Mouse (Mus musculus): ENCODE data around the gene Olfr1392. TPM values are rescaled to one million over a fixed set of nuclear protein-coding genes. Genes with fewer than 3 reads are reported as not detected.

Gene Olfr1392
- polyA plus RNA-seq, 1 experiment from 2014 or later, result not detected

DNA sequence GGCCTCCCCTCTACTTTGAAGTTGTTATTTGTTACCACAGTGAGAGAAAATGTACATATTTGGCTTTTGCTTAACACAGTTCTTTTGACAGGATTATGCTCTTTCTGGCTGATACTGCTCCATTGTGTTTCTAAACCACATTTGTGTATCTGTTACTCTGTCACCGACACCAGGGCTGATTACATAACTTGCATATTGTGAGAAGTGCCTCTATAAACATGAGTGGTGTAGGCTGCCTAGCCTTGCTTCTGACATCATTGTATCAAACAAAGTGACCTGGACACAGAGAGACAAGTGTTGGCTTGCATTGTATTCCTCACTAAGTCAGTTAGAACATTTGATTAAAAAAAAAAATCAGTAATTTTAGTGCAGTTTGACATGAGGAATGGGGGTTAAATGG, 25.3 kb upstream of the Olfr1392 start:
- H3K4me2 ChIP-seq (replicated peaks), result no peak overlapping the region
- ATAC-seq (ENCODE audit: low FRiP score, low read depth), result no peak
- no peak overlapping the region for H3K4me3 ChIP-seq
- H3K4me1 ChIP-seq, result no peaks in the 10 kb centered on the region
- no peak overlapping the region for H3K27ac ChIP-seq
- H3K36me3 ChIP-seq, result peaks cover 75% of the 10 kb centered on the region
- 78% methylated on average over 1 of the region's 1 CpGs for WGBS
- H3K27me3 ChIP-seq, result no peaks in the 10 kb centered on the region
- H3K9ac ChIP-seq, result no peak overlapping the region
- H3K9me3 ChIP-seq, result no peaks in the 10 kb centered on the region

DNA sequence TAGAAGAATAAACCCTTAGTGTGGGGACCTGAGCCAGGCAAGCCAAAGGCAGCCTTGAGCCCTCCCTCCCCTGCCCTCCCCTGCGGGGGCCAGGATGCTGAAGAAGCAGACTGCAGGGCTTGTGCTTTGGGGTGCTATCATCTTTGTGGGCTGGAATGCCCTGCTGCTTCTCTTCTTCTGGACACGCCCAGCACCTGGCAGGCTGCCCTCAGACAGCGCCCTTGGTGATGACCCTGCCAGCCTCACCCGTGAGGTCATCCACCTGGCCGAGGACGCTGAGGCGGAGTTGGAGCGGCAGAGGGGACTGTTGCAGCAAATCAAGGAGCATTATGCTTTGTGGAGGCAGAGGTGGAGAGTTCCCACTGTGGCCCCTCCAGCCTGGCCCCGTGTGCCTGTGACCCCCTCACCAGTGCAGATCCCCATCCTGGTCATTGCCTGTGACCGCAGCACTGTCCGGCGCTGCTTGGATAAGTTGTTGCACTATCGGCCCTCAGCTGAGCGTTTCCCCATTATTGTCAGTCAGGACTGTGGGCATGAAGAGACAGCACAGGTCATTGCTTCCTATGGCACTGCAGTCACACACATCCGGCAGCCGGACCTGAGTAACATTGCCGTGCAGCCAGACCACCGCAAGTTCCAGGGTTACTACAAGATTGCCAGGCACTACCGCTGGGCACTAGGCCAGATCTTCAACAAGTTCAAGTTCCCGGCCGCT, 24.3 kb upstream of the Olfr1392 start:
- peaks cover 75% of the 10 kb centered on the region for H3K36me3 ChIP-seq
- no peaks in the 10 kb centered on the region for H3K27me3 ChIP-seq
- no peak overlapping the region for H3K9ac ChIP-seq
- H3K27ac ChIP-seq, result no peak overlapping the region
- 96% methylated on average over 21 of the region's 21 CpGs for WGBS
- no peaks in the 10 kb centered on the region for H3K4me1 ChIP-seq
- H3K9me3 ChIP-seq, result no peaks in the 10 kb centered on the region
- no peak overlapping the region for H3K4me2 ChIP-seq (replicated peaks)
- no peak for ATAC-seq (ENCODE audit: low FRiP score, low read depth)
- H3K4me3 ChIP-seq, result no peak overlapping the region

DNA sequence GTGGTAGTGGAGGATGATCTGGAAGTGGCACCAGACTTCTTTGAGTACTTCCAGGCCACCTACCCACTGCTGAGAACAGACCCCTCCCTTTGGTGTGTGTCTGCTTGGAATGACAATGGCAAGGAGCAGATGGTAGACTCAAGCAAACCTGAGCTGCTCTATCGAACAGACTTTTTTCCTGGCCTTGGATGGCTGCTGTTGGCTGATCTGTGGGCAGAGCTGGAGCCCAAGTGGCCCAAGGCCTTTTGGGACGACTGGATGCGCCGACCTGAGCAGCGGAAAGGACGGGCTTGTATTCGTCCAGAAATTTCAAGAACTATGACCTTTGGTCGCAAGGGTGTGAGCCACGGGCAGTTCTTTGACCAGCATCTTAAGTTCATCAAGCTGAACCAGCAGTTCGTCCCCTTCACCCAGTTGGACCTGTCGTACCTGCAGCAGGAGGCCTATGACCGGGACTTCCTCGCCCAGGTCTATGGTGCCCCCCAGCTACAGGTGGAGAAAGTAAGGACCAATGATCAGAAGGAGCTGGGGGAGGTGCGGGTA, 23.7 kb upstream of the Olfr1392 start:
- H3K9ac ChIP-seq, result no peak overlapping the region
- ATAC-seq (ENCODE audit: low FRiP score, low read depth), result no peak
- WGBS, result 94% methylated on average over 14 of the region's 14 CpGs
- H3K4me3 ChIP-seq, result no peak overlapping the region
- H3K4me2 ChIP-seq (replicated peaks), result no peak overlapping the region
- H3K4me1 ChIP-seq, result no peaks in the 10 kb centered on the region
- no peak overlapping the region for H3K27ac ChIP-seq
- no peaks in the 10 kb centered on the region for H3K27me3 ChIP-seq
- H3K36me3 ChIP-seq, result peaks cover 71% of the 10 kb centered on the region
- H3K9me3 ChIP-seq, result no peaks in the 10 kb centered on the region

DNA sequence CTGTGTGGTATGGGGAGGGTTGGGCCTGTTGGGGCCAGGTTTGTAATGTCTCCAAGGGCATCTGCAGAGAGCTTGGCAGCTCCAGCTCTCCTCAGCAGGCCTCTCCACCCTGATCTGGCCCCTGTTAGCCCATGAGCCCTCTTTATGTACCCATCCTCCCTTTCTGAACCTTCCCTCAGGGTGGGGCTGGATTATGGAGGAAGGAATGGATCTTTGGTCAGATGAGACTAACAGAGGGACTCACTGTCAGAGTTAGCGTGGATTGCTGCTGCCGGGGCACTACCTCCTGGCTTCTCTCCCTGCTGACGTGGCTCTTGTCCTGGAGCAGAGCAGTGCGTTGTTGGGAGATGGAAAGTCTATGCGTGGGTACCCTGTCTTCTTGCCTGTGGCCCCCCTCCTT, 22.8 kb upstream of the Olfr1392 start:
- no peak overlapping the region for H3K4me3 ChIP-seq
- WGBS, result 99% methylated on average over 5 of the region's 5 CpGs
- no peaks in the 10 kb centered on the region for H3K4me1 ChIP-seq
- no peaks in the 10 kb centered on the region for H3K9me3 ChIP-seq
- peaks cover 63% of the 10 kb centered on the region for H3K36me3 ChIP-seq
- no peaks in the 10 kb centered on the region for H3K27me3 ChIP-seq
- no peak overlapping the region for H3K4me2 ChIP-seq (replicated peaks)
- no peak overlapping the region for H3K27ac ChIP-seq
- no peak overlapping the region; the same call in 1 of the 2 replicates for H3K9ac ChIP-seq
- ATAC-seq (ENCODE audit: low FRiP score, low read depth), result no peak

DNA sequence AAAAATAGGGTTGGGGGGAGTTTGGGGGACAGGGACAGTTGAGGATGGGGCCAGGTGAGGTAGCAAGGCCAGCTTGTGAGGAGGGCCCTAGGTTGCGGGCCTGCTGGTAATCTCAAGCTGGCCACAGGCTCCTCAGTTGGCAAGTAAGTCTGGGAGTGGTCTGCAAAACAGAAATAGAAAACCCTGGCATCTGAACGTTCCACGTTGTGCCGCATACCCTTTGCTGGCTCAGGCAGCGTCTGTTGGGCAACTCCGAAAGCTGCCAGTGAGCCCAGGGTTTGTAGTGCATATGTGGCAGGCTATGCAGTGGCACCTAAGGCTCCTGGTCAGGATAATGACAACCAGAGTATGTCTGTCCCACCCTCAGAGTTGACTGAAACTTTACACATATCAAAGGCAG, 21.9 kb upstream of the Olfr1392 start:
- WGBS, result 89% methylated on average over 6 of the region's 6 CpGs
- H3K27me3 ChIP-seq, result no peaks in the 10 kb centered on the region
- no peak overlapping the region for H3K9ac ChIP-seq
- H3K4me1 ChIP-seq, result no peaks in the 10 kb centered on the region
- no peak for ATAC-seq (ENCODE audit: low FRiP score, low read depth)
- H3K36me3 ChIP-seq, result peaks cover 61% of the 10 kb centered on the region
- no peaks in the 10 kb centered on the region for H3K9me3 ChIP-seq
- H3K4me2 ChIP-seq (replicated peaks), result no peak overlapping the region
- no peak overlapping the region for H3K27ac ChIP-seq
- no peak overlapping the region for H3K4me3 ChIP-seq

DNA sequence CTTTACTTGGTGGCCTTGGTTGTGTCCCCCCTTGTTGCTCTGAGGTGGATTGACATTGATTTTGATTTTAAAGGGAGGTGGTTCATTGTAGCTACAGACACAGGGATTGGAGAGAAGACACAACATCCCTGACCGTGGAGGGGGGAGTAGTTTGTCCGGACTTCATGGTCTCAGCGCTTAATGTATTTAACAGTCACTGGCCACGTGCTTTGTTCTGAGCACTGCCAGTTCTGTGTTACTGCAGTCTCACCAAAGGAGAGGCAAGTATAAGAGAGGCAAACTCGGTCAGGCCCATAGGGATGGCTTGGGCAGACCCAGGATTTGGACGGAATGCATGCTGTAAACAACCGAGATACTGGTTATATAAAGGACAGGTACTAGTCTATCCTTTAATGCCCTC, 21.0 kb upstream of the Olfr1392 start:
- WGBS, result 92% methylated on average over 7 of the region's 7 CpGs

DNA sequence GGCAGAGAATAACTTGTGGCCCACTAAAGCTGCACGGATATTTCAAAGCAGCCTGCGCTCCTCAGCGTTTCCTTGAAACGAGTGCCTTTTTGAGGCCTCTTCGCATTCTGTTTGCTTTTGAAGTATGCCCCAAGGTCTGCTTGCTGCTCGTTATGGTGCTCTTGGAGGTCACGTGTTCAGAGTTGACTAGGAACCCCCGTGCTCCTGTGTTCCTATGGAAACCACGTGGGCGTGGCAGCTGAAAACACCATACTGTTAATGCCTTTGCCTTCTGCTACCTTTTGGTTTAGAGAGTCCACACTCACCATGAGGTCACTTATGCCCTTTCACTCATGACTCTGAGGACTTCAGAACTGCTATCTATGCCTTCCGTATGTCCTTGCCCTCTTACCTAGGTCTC, 20.5 kb upstream of the Olfr1392 start:
- Histone ChIP-seq H3K4me2 (replicated peaks) (no peak overlapping the region), H3K4me3 (no peak overlapping the region), H3K4me1 (no peaks in the 10 kb centered on the region), H3K27me3 (no peaks in the 10 kb centered on the region), H3K36me3 (peaks cover 52% of the 10 kb centered on the region), H3K9ac (no peak overlapping the region), H3K27ac (no peak overlapping the region), H3K9me3 (no peaks in the 10 kb centered on the region)
- ATAC-seq (ENCODE audit: low FRiP score, low read depth), result no peak
- WGBS, result 72% methylated on average over 11 of the region's 11 CpGs

More for the DNA sequence above, 21.0 kb upstream of the Olfr1392 start:
- ATAC-seq (ENCODE audit: low FRiP score, low read depth), result no peak
- no peak overlapping the region for H3K4me2 ChIP-seq (replicated peaks)
- no peak overlapping the region; the same call in 1 of the 2 replicates for H3K27ac ChIP-seq
- H3K27me3 ChIP-seq, result no peaks in the 10 kb centered on the region
- no peaks in the 10 kb centered on the region for H3K4me1 ChIP-seq
- no peak overlapping the region for H3K9ac ChIP-seq
- H3K9me3 ChIP-seq, result no peaks in the 10 kb centered on the region
- no peak overlapping the region for H3K4me3 ChIP-seq
- peaks cover 54% of the 10 kb centered on the region for H3K36me3 ChIP-seq

DNA sequence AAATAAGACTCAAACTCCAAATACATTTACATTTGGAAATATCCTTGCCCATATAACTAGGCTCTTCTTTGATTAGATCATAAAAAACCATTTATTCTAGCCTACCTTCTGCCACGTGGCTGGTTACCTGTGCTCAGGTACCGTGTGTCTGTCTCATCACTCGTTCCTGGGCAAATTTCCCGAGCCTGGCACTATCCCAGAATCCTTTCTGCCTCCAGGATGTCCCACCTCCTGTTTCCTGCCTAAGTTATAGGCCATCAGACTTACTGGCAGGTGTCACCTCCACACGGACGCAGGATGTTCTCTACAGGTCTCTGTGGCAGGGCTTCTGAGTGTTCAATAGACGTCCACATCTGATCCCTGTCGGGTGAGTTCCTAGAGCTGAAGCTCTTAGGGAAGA, 20.0 kb upstream of the Olfr1392 start:
- ATAC-seq (ENCODE audit: low FRiP score, low read depth), result no peak
- H3K36me3 ChIP-seq, result peaks cover 48% of the 10 kb centered on the region
- H3K4me3 ChIP-seq, result no peak overlapping the region
- no peak overlapping the region for H3K27ac ChIP-seq
- no peaks in the 10 kb centered on the region for H3K9me3 ChIP-seq
- no peak overlapping the region for H3K4me2 ChIP-seq (replicated peaks)
- no peak overlapping the region for H3K9ac ChIP-seq
- WGBS, result 90% methylated on average over 8 of the region's 8 CpGs
- no peaks in the 10 kb centered on the region for H3K27me3 ChIP-seq
- no peaks in the 10 kb centered on the region for H3K4me1 ChIP-seq

DNA sequence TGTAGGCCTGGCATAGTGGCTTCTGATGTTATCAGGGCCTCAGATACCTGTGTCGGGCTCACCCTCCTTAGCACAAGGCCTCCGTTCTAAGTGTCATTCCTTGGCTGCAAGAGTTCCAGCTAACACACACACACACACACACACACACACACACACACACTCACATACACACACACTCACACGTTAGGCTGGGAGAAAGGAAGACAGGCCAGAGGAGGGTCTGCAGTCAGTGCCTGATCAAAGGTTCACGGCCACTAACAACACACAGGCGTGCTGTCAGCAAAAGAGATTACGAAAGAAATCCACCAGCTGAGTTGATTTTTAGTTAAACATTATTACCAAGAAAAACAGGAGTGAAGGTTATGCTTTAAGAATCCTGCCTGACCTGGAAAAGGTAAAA, 18.4 kb upstream of the Olfr1392 start:
- H3K36me3 ChIP-seq, result peaks cover 32% of the 10 kb centered on the region
- WGBS, result 85% methylated on average over 6 of the region's 6 CpGs
- no peaks in the 10 kb centered on the region for H3K9me3 ChIP-seq
- H3K4me3 ChIP-seq, result no peak overlapping the region
- no peaks in the 10 kb centered on the region for H3K4me1 ChIP-seq
- no peak overlapping the region for H3K9ac ChIP-seq
- H3K27me3 ChIP-seq, result no peaks in the 10 kb centered on the region
- ATAC-seq (ENCODE audit: low FRiP score, low read depth), result no peak
- H3K27ac ChIP-seq, result no peak overlapping the region
- no peak overlapping the region for H3K4me2 ChIP-seq (replicated peaks)

DNA sequence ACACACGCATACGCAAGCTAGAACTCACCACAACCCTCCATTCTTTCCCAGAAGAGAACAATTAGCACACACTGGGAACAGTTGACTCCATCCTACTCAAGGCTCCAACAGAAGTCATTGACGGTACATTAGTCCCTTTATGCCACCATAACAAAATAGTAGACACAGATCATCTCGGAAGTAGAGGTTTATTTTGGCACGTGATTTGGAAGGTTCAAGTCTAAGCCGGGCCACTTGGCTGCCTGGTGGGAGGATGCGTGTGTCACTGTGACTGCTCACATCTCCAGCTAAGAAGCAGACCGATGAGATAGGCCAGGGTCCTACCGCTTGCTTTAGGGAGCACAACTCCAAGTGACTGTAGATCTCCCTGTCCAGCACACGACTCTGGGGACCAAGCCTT, 17.8 kb upstream of the Olfr1392 start:
- Histone ChIP-seq H3K9me3 (no peaks in the 10 kb centered on the region), H3K9ac (no peak overlapping the region), H3K4me2 (replicated peaks) (no peak overlapping the region), H3K36me3 (peaks cover 25% of the 10 kb centered on the region), H3K27me3 (no peaks in the 10 kb centered on the region), H3K27ac (no peak overlapping the region), H3K4me1 (no peaks in the 10 kb centered on the region), H3K4me3 (no peak overlapping the region)
- no peak for ATAC-seq (ENCODE audit: low FRiP score, low read depth)
- 92% methylated on average over 10 of the region's 10 CpGs for WGBS

DNA sequence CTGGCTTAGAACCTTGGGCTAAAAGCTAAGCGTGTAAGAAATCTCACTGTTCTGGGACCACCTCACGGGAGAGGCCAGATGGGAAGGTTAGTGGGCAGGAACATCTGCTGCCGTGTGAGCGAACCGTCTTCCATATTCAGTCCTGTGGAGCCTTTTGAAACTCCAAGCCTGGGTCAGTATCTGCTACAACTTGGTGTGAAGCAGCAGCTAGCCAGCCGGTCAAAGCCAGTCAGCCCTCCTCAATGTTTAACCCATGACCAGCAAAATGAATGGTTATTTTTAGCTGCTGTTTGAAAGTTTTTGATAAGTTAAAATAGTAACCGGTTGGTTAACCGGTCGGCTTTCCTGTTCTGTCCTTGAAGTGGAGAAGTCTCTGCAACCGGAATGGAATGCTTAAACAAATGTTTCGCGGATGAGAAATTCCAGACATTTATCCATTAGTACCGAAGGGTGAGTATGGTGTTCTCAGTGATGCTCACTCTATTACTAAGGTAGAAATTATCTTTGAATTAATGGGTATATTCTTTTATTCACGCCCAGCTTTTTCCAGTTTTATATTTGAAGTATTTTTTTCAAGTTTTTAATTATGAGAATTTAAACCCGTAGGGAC, 17.0 kb upstream of the Olfr1392 start:
- H3K27me3 ChIP-seq, result no peaks in the 10 kb centered on the region
- 86% methylated on average over 15 of the region's 15 CpGs for WGBS
- H3K27ac ChIP-seq, result no peak overlapping the region
- H3K9ac ChIP-seq, result no peak overlapping the region
- H3K4me1 ChIP-seq, result no peaks in the 10 kb centered on the region
- H3K4me2 ChIP-seq (replicated peaks), result no peak overlapping the region
- no peak for ATAC-seq (ENCODE audit: low FRiP score, low read depth)
- no peak overlapping the region for H3K4me3 ChIP-seq
- H3K9me3 ChIP-seq, result no peaks in the 10 kb centered on the region
- H3K36me3 ChIP-seq, result peaks cover 20% of the 10 kb centered on the region

DNA sequence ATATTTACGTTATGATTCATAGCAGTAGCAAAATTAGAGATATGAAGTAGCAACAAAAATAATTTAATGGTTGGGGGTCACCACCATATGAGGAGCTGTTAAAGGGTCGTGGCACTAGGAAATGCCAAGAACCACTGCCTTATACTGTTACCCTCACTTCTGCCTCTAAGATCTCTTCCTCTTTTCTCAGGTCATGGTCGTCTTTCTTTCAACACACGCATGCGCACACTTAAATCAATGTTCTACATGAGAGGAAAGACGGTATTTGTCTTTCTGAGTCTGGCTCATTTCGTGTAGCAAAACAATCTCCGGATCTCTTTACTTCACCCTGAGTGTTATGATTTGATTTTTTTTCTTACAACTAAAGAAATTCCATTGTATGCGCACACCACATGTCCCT, 15.3 kb upstream of the Olfr1392 start:
- no peak for ATAC-seq (ENCODE audit: low FRiP score, low read depth)
- Histone ChIP-seq H3K4me2 (replicated peaks) (no peak overlapping the region), H3K27ac (no peak overlapping the region), H3K9me3 (no peaks in the 10 kb centered on the region), H3K9ac (no peak overlapping the region), H3K27me3 (no peaks in the 10 kb centered on the region), H3K4me1 (no peaks in the 10 kb centered on the region), H3K4me3 (no peak overlapping the region), H3K36me3 (peaks cover 6% of the 10 kb centered on the region)
- WGBS, result 93% methylated on average over 9 of the region's 9 CpGs
